Mouse (Mus musculus) heart, postnatal 4 days (tissue): ENCODE data around the gene Mboat1. TPM values are rescaled to one million over a fixed set of nuclear protein-coding genes. Genes with fewer than 3 reads are reported as not detected.

ENCODE experiments used
- DNase-seq: peaks from one replicate; pipeline ENCODE4 v3.0.0; 2021
- total RNA-seq, 2 experiments: library from RNA; stranded (reverse); gene quantifications; 2 replicates each; pipeline ENCODE4 v1.2.3; 2021

Gene Mboat1
- total RNA-seq, 2 experiments from 2014 or later, result 1.6 to 2.2 TPM

DNA sequence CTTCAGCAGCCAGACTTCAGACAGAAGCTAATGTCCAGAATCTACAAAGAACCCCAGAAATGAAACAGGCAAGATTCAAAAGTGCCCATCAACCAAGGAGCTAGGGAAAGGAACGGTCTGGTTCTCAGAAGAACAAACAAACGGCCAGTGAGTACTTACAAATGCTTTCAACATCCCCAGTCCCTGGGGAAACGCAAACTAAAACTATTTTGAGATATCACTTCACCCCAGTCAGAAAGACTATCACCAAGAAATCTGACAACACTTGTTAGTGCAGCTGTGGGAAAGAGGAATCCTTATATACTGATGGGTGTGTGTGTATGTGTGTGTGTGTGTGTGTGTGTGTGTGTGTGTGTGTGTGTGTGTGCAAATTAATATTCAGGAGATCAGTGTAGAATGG is 116.4 kb downstream of the Mboat1 start:
- no peak for DNase-seq

- peak; percentile 52 for DNase-seq
Measured at GRCm38 (mm10) chr13:30253636-30254264, 117.5 kb downstream of the Mboat1 start.

DNA sequence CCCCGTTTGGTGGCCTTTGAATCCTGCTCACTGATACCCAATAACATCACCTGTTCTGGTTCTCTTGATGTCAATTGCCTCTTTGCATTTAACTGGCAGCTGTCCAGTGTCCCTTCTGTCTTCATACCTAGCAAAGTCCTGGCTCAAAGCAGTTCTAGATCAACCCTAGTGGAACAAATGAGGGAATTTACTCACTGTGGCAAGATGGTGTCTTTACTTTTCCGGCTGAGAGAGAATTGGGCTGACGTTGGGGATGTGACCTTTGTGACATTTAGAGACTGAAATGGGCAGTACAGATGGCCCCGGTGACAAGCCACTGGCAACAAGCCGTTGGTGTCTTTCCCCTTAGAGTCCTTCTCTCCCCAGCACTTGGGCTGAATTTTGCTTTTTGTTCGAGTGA is 118.1 kb downstream of the Mboat1 start:
- no peak for DNase-seq

- DNase-seq, result no peak
Measured at GRCm38 (mm10) chr13:30258802-30259201, 122.5 kb downstream of the Mboat1 start.

- DNase-seq, result no peak
Measured at GRCm38 (mm10) chr13:30259326-30259725, 123.0 kb downstream of the Mboat1 start.

DNA sequence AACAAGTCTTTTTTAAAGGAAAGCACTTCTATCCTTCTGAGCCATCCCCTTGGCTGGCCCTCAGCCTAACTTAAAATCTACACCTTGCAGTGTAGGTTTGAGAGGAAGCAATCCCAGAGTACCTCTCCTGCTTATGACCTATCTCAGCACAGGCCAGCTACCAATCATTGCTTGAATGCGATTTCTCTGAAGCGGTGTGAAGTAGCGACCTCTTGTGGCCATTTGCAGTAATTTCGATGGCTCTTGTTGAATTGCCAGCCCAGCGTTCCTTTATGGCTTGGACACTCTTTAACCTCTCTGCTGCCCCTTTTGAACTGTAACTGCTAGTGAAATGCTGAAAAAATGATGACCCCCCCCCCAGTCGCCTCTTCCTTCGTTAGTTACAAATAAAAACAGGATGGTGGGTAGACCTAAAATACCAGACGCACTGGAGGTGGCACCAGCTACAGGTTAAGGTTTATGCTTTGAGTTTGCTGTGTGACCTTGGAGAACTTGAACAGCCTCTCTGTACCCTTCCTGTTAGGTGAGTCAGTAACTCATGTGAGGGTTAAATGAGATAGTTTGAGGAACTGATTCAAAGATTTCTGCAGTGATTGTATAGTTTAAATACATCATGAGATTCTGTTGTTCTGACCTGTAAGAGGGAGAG is 123.7 kb downstream of the Mboat1 start:
- peak; percentile 83 for DNase-seq

- no peak for DNase-seq
Measured at GRCm38 (mm10) chr13:30263681-30264080, 127.4 kb downstream of the Mboat1 start.

GRCm38 (mm10) chr13:30264303-30264702 is 128.0 kb downstream of the Mboat1 start:
- DNase-seq, result no peak

DNA sequence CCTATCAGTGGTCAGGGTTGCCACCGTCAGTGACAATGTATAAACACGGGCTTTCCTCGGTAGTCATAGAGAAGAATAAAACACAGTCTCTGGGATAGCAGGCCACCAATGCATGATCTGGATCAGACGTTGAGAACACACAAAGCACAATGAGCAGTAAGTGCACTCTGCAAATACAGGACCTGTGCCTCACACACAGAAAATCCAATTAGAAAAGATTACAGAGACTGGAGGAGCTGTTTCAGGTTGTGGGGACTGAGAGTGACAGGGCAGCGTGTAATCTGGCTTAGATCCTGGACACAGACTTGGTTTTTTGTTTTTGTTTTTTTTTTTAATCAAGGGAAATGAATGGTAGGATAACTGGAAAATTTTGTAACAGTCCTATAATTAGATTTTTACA is 128.5 kb downstream of the Mboat1 start:
- DNase-seq, result no peak

GRCm38 (mm10) chr13:30266036-30266435 is 129.7 kb downstream of the Mboat1 start:
- DNase-seq, result no peak

GRCm38 (mm10) chr13:30272040-30272686 is 135.9 kb downstream of the Mboat1 start:
- DNase-seq, result peak; percentile 62

Other genes with a start within 250 kb of the Mboat1 start
- gene E2f3, start 150.4 kb upstream of the Mboat1 start, total RNA-seq, result 10 to 100 TPM; 15.9 to 18.4 TPM
- gene Agtr1a, start 200.0 kb downstream of the Mboat1 start, total RNA-seq, result 10 to 100 TPM; 31.9 to 37.2 TPM